Mouse (Mus musculus) stomach, postnatal 0 days (tissue): Measurements from ENCODE around the gene Trappc10.
"Not testable (repeated sequence)": the region's sequence is repeated elsewhere in the genome, so short reads cannot be mapped to it uniquely, and the experiment has no call there.

Source experiments
- CTCF ChIP-seq: IDR thresholded peaks from 2 replicates; pipeline ENCODE4 v1.5.1; 2016; ENCODE audit warnings: antibody characterized with exemption, low read depth, mild to moderate bottlenecking, moderate library complexity
- EP300 ChIP-seq: optimal IDR thresholded peaks from 2 replicates; pipeline ENCODE3; 2016; ENCODE audit warnings: antibody characterized with exemption

DNA sequence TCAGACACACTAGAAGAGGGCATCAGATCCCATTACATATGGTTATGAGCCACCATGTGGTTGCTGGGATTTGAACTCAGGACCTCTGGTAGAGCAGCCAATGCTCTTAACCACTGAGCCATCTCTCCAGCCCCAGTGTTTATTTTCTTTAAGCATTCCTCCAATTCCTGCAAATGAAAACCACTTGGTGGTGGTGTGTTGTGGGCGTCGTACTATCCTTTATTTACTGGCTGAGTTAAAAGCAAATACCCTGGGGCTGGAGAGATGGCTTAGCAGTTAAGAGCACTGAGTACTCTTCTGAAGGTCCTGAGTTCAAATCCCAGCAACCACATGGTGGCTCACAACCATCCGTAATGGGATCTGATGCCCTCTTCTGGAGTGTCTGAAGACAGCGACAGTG, 58.4 kb downstream of the Trappc10 start:
- not testable (repeated sequence) for TF ChIP-seq EP300, CTCF
